Mouse (Mus musculus) c-Kit-positive CD71-positive TER-119-positive erythroid progenitor cells, embryonic 14.5 days (primary cell): ENCODE measurements around the gene Izumo1.

Experiments used
- DNase-seq: peaks from one replicate; pipeline ENCODE4 v3.0.0-alpha.2; 2013; ENCODE audit warnings: low spot score

Gene Izumo1

DNA sequence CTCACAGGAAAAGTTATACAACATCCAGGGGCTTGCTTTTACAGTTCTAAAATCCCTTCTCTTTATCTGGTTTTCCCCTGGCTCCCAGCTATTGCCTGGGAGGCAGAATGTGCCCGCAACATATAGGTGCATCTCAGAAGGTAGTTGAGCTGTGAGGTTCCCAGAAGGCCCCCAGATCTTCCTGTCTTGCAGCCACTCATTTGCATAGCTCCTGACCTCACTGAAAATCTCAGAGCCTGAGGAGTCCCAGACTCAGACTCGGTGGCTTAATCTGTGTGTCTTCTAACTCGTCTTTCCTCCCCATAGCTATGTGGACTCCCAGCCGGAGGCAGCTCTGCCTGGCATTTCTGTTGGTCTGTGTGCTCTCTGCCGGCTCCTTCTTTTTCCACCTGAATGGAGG lies 3.3 kb upstream of the Izumo1 start:
- no peak for DNase-seq

DNA sequence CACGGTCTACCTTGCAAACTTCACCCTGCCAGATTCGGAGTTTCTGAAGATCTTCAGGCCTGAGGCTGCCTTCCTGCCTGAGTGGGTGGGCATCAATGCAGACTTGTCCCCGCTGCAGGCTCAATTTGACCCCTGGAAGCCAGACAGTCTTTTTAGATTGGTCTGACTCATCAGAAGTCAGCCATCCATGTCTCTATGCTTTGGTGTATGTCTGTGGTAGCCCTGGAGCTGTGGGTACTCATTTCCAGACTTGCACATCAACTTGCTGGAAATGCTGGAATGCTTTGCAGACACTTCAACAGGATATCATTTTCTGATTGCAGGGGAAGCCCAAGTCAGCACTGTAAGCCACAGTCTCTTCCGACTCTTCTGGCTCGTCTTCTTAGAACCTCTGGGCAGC lies 2.0 kb upstream of the Izumo1 start:
- DNase-seq = no peak

DNA sequence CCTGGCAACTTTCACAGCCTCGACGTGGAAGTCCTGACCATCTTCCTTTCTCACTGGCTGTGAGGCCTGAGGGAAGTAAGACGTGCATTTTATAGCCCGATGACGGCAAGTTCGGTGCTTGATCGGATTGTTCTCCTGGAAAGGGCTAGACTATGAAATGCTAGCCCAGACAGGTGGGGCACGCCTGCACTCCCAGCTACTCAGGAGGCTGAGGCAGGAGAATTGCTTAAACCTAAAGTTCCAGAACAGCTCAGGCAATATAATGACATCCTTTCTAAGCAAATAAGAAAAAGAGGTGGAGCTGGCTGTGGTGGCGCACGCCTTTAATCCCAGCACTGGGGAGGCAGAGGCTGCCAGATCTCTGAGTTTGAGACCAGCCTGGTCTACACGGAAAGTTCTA lies 1.9 kb downstream of the Izumo1 start:
- DNase-seq = no peak

DNA sequence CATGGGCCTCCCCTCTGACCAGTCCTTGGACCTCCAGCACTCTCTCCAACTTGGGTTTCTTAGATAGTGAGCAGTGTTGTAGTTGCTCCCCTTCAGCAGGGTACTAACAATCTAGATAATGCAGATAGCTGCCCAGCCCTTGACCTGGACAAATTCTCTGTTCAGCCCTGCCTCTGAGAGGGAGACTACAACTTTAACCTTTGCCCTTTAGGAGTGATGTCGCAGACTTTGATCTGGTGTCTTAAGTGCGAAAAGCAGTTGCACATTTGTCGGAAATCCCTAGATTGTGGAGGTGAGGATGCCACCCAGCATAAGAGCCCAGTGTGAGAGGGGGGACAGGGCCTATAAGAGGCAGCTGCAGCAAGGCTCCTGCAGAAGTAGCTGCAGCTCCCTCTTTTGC lies 3.1 kb downstream of the Izumo1 start:
- DNase-seq = no peak

DNA sequence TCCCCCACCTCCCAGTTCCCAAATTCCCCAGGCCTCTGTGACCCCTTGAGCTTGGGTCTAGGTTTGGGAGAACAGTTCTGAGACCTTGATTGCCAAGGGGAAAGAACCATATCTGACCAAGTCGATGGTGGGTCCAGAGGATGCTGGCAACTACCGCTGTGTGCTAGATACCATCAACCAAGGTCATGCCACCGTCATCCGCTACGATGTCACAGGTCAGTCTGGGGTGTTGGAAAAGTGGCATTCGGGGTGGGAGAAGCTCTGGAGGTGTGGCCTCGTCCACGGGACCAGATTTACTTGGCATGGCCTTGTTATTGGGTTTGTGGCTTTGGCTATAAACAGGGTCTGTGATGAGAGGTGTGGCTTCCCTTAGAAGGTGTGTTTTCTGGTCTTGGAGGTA lies 3.9 kb downstream of the Izumo1 start:
- DNase-seq = no peak

DNA sequence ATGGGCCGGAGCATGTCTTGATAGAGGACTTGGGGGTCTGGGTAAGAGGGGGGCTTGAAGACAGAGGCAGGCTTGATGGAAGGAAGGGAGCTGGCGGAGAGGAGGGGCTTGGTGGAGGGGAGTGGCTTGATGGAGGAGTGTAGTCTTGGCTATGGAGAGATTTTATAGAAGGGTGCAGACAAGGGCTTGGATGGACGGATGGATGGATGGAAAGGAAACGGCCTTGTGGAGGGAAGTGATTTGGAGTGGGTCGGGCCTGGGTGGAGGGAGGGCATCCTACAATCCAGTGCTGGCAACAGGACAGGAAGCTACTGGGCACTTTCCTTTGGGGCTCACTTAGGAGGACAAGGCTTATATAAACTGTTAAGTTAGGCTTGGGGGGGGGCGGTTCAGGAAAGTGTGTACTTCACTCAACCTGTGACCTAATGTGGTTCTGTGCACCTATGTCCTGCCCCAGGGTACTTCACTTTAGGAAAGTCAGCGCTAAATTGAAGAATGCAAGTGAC lies 5.0 kb downstream of the Izumo1 start:
- no peak for DNase-seq

DNA sequence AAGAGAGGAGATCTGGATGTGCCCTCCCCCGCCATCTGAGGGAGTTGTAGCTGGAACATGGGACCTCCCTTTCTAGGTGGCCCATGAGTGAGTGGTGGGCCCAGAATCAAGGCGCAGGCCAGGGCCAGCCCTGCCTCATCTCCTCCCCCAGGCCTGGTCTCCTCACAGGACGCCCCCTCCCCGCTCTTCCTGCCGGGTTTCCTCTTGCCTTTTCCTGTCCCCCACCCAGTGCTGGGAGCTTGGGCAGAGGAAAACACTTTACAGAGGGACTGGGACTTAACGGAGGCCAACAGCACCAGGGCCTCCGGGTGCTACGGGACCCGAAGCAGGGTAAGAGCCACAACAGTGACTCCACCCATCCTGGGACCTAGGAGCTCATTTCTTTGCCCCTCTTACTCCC lies 5.7 kb downstream of the Izumo1 start, which contains the start of gene Rasip1:
TSS of gene Rasip1 (plus strand) at position 228 of the 400 bp plus-strand sequence.
- no peak for DNase-seq

DNA sequence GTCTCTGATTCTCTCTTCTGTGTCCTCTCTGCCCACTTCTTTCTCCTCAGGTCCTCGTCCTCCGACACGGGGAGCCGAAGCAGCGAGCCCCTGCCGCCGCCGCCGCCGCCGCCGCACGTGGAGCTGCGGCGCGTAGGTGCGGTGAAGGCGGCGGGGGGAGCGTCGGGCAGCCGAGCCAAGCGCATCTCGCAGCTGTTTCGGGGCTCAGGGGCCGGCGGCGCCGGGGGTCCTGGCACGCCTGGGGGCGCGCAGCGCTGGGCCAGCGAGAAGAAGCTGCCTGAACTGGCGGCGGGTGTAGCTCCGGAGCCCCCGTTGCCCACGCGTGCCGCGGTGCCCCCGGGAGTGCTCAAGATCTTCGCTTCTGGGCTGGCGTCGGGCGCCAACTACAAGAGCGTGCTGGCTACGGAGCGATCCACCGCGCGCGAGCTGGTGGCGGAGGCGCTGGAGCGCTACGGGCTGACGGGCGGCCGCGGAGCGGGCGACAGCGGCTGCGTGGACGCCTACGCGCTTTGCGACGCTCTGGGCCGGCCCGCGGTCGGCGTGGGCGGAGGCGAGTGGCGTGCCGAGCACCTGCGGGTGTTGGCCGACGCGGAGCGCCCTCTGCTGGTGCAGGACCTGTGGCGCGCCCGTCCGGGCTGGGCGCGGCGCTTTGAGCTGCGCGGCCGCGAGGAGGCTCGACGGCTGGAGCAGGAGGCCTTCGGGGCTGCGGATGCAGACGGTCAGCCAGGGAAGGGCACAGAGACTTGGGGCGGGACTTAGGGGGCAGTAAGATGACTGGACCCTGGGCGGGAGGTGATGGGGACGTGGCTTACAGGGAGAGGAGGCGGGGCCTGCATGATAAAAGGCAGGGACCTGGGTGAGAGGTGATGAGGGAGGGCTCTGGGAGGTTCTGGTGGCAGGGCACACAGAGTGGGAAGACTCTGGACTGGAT lies 7.0 kb downstream of the Izumo1 start:
- peak; percentile 73 for DNase-seq

DNA sequence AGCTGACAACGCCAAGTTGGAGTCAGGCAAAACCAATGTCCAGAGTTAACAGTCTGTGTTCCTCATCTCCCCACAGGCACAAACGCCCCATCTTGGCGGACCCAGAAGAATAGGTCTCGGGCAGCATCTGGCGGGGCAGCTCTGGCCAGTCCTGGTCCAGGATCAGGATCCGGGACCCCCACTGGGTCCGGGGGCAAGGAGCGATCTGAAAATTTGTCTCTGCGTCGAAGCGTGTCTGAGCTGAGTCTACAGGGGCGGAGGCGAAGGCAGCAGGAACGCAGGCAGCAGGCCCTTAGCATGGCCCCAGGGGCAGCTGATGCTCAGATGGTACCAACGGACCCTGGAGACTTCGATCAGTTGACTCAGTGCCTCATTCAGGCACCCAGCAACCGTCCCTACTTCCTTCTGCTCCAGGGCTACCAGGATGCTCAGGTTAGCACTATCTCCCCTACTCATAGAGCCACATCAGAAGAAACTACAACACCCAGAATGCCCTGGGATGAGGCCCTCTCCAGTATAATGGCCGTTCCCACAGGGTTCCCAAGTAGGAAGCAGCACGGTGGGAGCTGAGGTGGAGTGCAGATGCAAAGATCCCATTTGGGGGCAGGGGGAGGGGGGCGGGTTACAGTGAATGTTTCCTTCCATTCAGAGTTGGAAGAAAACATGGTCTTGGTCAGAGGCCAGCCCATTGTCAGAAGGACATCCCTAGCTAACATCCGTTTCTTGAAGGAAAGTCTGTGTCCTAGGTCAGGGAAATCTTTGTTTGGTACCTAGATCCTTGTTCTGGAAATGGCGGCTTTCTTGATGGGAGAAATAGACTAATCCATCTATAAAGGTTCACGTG lies 8.7 kb downstream of the Izumo1 start:
- DNase-seq = no peak

DNA sequence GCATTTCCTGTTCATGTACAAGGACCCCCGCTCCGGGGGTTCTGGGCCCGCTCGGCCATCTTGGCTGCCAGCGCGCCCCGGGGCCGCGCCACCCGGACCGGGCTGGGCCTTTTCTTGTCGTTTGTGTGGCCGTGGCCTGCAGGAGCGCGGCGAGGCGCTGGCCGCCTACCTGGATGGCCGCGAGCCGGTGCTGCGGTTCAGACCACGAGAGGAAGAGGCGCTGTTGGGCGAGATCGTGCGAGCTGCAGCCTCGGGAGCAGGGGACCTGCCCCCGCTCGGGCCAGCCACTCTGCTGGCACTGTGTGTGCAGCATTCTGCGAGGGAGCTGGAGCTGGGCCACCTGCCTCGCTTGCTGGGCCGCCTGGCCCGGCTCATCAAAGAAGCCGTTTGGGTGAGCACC lies 10.9 kb downstream of the Izumo1 start:
- no peak for DNase-seq

DNA sequence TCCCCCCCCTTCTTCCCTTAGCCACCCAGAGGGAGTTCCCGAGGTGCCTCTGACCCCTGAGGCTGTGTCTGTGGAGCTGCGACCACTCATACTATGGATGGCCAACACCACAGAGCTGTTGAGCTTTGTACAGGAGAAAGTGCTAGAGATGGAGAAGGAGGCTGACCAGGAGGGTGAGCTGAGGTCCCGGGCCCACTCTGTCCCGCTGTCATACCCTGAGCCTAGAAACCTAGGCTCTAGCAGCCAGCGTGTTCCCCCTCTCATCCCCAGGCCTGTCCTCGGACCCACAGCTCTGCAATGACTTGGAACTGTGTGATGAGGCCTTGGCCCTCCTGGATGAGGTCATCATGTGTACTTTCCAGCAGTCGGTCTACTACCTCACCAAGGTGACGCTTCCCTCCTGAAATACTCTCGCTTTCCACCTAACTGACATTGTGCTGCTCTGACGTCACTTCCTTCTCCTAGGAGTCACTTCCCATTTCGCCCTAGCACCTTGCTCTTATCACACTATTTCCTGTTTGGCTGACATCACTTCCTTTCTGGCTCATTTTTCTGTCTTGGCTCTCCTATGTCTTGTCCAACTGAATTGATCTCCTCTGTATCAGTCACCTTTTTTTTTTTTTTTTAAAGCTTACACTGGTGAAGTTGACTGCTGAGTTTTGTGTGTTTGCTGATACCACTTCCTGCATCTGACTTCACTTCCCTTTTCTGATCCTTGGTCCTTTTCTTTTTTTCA lies 13.5 kb downstream of the Izumo1 start:
- DNase-seq = no peak

DNA sequence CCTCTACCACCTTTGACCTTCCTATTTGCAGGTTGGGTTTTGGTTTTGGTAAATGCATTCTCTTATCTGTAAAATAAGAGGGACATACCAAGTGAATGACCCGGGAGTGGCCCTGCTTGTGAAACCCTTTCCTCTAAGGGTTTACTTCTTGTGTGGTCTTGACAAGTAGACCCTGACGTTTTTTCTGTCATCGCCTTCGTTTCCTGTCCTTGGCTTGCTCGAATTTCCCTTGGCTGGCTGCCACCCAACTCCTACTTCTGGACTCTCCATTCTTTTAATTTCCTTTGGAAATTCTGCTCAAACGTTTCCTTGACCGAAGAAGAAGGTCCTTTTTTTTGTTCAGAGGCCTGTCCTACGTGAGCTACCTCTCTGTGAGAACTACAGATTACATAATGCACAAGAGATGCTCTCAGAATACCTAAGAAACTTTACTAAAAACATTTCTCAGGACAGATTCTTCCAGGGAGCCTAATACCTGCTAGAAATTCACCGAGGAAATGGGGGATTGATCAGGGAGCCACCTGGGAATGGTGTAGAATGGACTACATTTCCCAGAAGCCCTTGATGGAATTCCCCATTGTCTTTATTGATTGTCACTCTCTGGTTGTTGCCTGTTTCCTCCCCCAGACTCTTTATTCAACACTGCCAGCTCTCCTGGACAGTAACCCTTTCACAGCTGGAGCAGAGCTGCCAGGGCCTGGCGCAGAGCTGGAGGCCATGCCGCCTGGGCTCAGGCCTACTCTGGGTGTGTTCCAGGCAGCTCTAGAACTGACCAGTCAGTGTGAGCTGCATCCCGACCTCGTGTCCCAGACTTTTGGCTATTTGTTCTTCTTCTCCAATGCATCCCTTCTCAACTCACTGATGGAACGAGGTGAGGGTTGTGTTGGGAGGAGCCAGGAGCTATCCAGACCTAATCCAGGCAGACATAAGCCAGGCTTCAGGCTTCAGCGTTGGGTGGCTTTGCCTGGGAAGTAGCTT lies 14.4 kb downstream of the Izumo1 start:
- no peak for DNase-seq

DNA sequence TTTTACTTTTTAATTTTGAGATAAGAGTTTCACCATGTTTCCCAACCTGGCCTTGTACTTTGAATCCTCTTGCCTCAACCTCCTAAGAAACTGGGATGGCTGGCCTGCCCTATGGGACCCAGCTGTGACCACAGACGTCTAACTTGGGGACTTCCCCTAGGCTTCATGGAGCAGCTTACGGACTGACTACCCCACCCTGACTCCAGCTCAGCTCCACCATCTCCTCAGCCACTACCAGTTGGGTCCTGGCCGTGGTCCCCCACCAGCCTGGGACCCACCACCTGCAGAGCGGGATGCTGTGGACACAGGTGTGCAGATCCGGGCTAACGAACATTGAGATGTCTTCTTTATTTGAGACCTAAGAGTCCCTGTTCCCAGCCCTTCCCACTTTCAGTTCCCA lies 16.1 kb downstream of the Izumo1 start:
- no peak for DNase-seq

DNA sequence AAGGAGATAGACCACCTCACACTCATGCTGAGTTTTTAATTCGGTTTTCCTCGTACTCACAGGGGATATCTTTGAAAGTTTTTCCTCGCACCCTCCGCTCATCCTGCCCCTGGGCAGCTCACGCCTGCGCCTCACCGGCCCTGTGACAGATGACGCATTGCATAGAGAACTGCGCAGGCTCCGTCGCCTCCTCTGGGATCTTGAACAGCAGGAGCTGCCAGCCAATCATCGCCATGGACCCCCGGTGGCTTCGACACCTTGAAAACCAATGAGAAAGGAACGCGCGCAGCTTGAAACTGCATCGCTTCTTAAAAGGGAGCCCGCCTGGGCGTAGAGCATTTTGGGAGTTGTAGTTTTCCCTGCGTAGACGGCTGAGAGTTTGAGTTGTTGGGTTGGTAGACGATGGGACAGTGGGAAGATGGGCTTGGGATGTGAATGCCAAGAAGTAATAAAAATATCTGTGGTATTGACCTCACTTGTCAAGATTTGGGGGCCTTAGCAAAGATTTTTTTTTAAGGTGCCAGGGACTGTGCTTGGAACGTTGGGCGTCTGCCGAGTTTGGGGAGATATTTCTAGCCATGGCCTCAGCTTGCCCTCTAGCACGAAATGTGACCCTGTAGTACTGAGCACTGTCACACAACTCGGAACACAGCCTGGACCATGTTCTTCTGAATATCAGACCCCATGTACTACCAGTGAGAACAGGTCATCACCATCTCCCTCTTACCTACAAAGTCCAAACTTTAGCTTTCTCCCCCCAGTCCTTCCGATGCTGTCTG lies 17.2 kb downstream of the Izumo1 start:
- no peak for DNase-seq

DNA sequence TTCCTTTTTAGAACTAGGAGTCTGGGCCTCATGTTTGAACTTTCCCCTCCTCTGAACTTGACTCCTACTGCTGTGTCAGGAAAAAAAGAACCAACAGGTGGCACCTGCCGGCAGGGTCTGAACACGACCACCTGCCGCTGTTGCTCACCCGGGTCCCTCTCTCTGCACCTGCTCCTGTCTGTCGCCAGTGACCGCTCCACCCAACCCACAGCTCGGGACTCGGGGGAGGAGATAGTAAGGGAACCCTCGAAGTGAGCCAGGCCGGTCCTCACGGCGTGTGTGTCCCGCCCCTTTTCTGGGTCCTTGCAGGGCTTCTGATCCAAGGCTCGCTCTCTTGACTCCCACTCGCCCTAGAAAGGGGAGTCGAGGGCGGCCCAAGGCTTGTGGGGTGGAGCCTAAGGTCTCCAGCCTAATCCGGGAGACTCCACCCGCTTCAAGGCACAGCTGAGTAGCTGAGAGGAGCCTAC lies 18.0 kb downstream of the Izumo1 start, which contains the start of gene Mamstr:
TSS of gene Mamstr (plus strand) at position 417 of the 467 bp plus-strand sequence.
- DNase-seq = no peak

DNA sequence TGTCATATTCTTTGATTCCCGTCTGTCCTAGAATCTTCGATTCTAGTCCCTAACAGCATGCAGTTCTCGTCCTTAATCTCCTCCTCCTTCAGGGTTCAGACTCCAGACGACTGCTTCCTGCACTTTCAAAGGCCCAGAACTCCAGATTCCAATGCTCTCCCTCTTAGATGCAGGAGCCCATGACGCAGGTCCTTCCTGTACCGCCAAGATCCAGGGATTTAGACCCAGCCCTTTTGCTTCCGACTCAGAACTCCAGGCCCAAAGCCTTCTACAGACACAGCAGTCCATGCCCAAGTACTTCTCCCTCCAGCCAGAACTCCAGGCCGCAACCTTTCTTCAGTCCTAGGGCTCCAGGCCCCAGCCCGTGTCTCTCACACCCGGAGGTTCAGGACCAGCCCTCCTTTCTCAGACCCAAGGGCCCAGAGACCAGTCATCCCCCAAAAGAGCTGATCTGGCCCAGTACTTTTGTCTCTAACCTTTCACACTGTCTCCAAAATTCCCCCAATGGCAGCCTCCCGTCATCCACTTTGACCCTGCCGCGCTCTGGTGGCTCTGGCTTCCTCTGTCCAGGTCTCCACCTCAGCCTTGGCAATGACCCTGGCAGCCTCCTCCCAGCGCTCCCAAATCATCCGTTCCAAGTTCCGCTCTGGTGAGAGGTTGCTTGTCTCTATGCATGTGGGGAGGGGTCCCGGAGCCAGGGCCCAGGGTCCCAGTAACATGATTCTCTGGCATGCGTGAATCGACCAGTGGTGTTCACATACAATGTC lies 18.8 kb downstream of the Izumo1 start:
- DNase-seq = no peak

DNA sequence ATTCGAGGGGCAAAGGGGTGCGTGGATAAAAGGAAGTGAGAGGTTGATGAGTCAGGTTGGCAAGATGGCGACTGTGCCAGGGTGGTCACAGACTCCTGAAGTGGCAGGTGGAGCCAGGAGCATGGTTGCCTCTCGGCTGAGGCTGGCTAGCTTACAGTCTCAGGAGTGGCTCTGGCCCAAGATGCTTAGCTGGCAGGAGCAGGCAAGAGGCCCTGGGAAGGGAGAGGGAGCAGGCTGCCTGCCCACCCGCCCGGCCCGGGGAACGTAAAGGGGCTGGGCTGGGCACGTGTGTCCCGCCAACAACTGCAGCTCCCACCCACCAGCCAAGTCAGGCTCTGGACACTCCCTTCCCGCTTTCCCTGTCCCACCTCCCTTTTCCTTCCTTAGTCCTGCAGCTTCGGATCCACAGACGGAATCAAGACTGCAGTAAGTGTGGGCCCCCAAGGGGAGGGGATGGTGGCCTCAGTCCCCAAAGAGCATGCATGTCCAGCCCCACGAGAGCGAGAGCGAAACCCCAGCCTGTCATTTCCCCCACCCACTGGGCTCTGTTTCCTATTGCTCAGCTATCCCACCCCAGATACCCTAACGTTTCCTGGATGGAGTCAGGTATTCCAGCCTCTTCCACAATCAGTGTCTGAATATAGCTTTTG lies 19.9 kb downstream of the Izumo1 start:
- no peak for DNase-seq

DNA sequence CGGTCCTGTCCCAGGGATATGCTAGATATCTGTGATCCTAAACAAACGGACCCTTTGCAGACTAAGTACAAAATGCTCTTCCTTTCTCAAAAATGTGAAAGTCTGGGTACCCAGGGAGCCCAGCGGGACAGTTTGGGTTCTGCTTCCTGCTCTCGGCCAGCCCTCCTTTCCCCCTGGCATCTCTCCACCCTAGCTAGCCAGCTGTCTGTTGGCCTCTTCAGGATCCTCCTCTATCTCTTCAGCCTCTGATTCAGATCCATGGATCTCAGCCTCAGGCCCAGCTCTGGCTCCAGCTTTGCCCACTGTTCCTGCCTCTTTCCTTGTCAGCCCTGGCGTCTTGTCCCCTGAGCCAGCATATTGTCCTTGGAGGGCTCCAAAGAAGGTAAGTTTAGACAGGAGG lies 20.5 kb downstream of the Izumo1 start:
- no peak for DNase-seq
